Mouse (Mus musculus): ENCODE data around the gene Ptprj. TPM values are rescaled to one million over a fixed set of nuclear protein-coding genes. Genes with fewer than 3 reads are reported as not detected.
A peak's percentile ranks its signal among the peaks of the same experiment; 100 is the strongest.

The Ptprj gene
- polyA plus RNA-seq, 1 experiment from 2014 or later = 6.8 TPM

DNA sequence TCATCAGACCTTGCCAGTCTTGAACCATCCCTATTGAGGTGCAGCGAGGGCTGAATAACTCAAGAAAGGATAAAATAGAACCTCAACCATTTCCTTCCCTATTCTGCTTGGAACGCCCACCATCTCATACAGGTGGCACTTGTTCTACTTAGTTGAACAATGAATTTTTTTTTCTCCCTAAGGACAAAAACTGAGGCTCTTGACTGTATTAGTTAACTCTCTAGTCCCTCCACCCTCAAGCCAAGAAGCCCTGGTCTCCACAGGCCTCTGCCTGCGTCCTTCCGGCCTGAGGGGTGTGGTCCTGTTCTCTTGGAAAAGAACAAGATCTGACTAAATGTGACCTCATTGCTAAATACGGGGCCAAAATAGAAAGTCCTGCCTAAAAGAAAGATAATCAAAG, 48.4 kb downstream of the Ptprj start:
- no peak for ATAC-seq (ENCODE audit: low FRiP score, low read depth)
- H3K9me3 ChIP-seq = no peaks in the 10 kb centered on the region
- H3K27ac ChIP-seq (replicated peaks) = no peak overlapping the region
- no peak overlapping the region for H3K9ac ChIP-seq
- H3K36me3 ChIP-seq = no peaks in the 10 kb centered on the region
- no peaks in the 10 kb centered on the region for H3K27me3 ChIP-seq
- 95% methylated on average over 5 of the region's 5 CpGs for WGBS
- H3K4me3 ChIP-seq = no peak overlapping the region
- peaks cover 18% of the 10 kb centered on the region for H3K4me1 ChIP-seq (replicated peaks)
- no peak overlapping the region for H3K4me2 ChIP-seq

DNA sequence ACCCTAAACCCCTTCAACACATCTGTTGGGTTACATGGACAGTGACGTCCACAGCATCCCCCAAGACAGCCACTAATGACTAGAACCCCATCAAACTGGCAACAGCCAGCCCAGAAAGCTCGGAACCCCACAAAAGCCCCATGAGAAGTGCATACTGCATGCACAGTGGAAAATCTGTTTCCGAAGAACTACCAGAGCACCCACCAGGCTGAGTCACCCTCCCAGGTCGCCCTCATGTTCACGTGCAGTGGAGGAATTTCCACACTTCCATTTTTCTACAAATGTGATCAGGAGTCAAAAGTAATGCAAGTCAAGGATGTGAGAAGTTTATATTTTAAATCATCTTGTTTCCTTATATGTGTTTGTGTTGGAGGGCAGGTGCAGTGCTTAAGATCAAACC, 52.3 kb downstream of the Ptprj start:
- Histone ChIP-seq H3K4me1 (replicated peaks) (peaks cover 29% of the 10 kb centered on the region), H3K9me3 (no peaks in the 10 kb centered on the region), H3K4me3 (no peak overlapping the region), H3K27ac (replicated peaks) (peak overlapping the region; percentile 64; the same call in 1 of the 2 replicates), H3K36me3 (no peaks in the 10 kb centered on the region), H3K27me3 (no peaks in the 10 kb centered on the region), H3K4me2 (no peak overlapping the region), H3K9ac (no peak overlapping the region)
- ATAC-seq (ENCODE audit: low FRiP score, low read depth) = no peak
- whole genome bisulfite sequencing = 91% methylated on average over 5 of the region's 5 CpGs

DNA sequence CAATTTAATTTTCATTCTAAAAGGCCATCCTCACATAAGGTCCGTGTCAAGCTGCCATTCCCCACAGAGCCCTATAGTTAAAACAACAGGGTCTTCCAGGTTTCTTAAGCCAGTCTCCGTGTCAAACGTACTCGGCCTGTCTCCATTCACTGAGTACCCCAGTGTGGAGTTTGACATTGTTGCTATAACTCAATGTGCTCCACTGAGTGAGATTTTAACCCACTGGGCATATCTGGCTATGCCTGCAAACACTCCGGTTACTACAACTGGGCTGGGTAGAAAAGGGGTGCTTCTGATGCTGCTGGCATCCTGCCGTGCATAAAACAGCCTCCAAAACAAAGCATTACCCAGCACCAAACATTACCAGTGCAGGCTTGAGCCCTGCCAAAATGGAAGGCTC, 53.5 kb downstream of the Ptprj start:
- Histone ChIP-seq H3K27ac (replicated peaks) (peak overlapping the region; percentile 64), H3K9ac (no peak overlapping the region), H3K36me3 (no peaks in the 10 kb centered on the region), H3K4me1 (replicated peaks) (peaks cover 29% of the 10 kb centered on the region), H3K4me3 (no peak overlapping the region), H3K27me3 (no peaks in the 10 kb centered on the region), H3K9me3 (no peaks in the 10 kb centered on the region), H3K4me2 (peak overlapping the region; percentile 18)
- peak; percentile 66; the same call in 1 of the 2 replicates for ATAC-seq (ENCODE audit: low FRiP score, low read depth)
- WGBS = 21% methylated on average over 6 of the region's 6 CpGs

DNA sequence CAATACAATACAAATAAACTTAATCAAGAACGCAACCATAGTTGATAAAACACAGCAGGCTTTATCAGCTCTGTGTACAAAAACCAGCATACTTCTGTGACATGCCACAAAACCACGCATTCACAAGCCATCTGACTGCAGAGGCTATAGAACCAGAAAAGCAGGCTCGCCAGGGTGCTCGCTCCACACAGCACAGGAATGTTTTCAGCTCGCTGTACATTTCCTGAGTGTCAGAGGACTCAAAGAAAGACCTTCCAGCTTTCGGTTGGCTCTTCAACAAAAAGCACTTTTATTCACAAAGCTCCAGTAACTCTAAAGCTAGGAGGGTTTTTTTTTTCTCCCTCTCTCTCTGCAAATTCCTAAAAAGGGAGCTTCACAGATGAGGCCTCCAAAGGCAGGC, 53.9 kb downstream of the Ptprj start:
- 22% methylated on average over 6 of the region's 6 CpGs for WGBS
- Histone ChIP-seq H3K27me3 (no peaks in the 10 kb centered on the region), H3K36me3 (no peaks in the 10 kb centered on the region), H3K4me2 (no peak overlapping the region; the same call in 1 of the 2 replicates), H3K4me1 (replicated peaks) (peaks cover 29% of the 10 kb centered on the region), H3K27ac (replicated peaks) (peak overlapping the region; percentile 64), H3K4me3 (no peak overlapping the region), H3K9me3 (no peaks in the 10 kb centered on the region), H3K9ac (no peak overlapping the region)
- peak; percentile 67; the same call in 1 of the 2 replicates for ATAC-seq (ENCODE audit: low FRiP score, low read depth)

DNA sequence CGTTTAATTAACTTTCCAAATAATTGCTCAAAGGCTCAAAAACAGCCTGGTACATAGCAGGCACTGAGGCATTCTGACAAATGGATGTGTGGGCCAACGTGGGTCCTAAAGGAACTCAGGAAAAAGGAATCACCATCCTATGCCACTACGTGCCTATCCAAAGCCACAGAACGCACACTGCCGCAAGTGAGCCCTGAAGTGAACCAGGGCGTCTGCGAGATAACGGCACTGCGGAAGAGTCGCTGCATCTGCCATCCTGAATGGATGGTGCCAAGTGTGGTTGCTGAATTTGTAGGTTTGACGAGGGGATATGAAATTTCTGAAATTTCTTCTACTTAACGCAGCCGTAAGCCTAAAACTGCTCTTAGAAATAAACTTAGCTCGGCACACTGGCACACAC, 54.6 kb downstream of the Ptprj start:
- Histone ChIP-seq H3K9ac (no peak overlapping the region), H3K4me2 (0 out of 2 replicates have a peak overlapping the region, but pooled peaks have one; percentile 1), H3K27me3 (no peaks in the 10 kb centered on the region), H3K4me3 (no peak overlapping the region), H3K9me3 (no peaks in the 10 kb centered on the region), H3K36me3 (no peaks in the 10 kb centered on the region), H3K4me1 (replicated peaks) (peaks cover 29% of the 10 kb centered on the region), H3K27ac (replicated peaks) (peak overlapping the region; percentile 64; the same call in 1 of the 2 replicates)
- WGBS = 81% methylated on average over 14 of the region's 14 CpGs
- ATAC-seq (ENCODE audit: low FRiP score, low read depth) = no peak

DNA sequence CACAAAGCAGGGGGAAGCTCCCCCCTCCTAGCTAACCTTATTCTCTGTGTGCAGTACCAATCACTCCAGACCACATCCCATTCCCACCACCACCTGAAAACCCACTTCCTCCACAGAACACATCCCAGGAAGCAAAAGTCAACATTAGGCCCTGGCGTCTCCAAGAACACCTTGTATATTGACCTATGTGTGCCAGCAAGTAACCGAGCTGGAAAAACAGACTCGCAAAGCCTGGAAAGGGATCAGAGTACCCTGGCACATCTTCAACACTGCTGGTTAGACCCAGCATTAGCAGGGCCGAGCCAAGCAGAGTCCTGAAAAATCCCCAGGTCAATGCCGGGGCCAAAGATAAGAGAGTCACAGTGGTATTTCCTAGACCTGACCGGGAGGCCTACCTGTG, 58.0 kb downstream of the Ptprj start:
- Histone ChIP-seq H3K4me1 (replicated peaks) (peaks cover 22% of the 10 kb centered on the region), H3K4me3 (no peak overlapping the region), H3K36me3 (no peaks in the 10 kb centered on the region), H3K27ac (replicated peaks) (no peak overlapping the region), H3K4me2 (no peak overlapping the region), H3K9ac (no peak overlapping the region), H3K27me3 (no peaks in the 10 kb centered on the region), H3K9me3 (no peaks in the 10 kb centered on the region)
- ATAC-seq (ENCODE audit: low FRiP score, low read depth) = no peak
- WGBS = 79% methylated on average over 6 of the region's 6 CpGs

DNA sequence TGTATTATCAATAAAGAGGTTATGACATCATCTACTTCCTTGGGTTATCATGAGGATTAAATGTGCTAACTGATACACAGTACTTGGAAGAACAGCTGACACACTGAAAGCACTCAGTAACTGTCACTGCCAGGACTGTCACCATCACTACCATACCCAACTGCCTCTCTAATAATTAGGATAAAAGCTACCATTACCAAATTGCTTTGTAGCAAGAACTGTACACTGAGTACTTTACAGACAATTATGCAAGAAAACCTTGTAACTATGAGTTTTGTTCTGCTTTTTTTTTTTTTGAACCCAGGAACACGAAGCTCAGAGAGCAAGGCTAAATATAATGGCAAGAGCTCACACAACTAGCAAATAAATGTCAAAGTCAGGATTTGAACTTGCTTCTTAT, 58.5 kb downstream of the Ptprj start:
- Histone ChIP-seq H3K4me3 (no peak overlapping the region), H3K4me1 (replicated peaks) (peaks cover 16% of the 10 kb centered on the region), H3K4me2 (no peak overlapping the region), H3K36me3 (no peaks in the 10 kb centered on the region), H3K9ac (no peak overlapping the region), H3K27ac (replicated peaks) (no peak overlapping the region), H3K27me3 (no peaks in the 10 kb centered on the region), H3K9me3 (no peaks in the 10 kb centered on the region)
- ATAC-seq (ENCODE audit: low FRiP score, low read depth) = no peak
- WGBS = 97% methylated on average over 1 of the region's 1 CpGs

DNA sequence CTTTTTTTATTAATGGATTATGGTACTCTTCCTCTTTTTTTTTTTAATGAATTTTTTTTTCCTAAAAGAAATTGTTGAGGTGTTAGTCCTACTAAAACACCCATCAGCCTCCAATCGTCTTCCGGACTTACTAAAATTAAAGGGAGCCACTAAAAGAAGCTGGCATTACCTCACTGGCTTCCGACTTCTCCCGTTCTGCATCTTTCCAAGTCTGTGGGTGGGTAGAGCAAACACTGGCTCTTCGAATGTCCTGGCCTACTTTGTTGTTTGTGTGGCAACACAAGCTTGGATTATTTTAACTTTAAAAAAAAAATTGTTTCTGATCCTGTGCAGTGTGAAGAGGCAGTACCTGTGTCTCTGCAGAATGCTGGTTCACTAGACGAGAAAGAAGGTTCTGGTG, 62.2 kb downstream of the Ptprj start:
- WGBS = 91% methylated on average over 6 of the region's 6 CpGs

DNA sequence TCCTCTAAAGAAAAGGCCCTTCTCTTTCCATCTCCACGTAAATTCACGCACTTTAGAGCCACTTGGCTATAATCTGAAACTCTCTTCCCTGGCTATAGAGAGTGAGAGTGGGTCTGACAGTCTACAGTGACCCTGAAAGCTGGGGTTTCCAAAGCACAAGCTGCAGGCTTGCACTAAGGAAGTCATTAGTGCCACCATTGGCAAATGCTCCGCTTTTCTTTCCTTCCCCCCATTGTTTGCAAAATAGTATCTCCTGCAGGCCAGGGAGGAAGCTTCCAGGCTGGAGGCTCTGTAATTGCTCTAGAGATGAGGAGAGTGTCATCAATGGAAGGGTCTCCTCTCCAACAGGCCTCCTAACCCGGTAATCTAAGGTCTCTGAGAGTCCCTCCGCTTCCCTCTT, 65.5 kb downstream of the Ptprj start:
- Histone ChIP-seq H3K36me3 (no peaks in the 10 kb centered on the region), H3K27ac (replicated peaks) (no peak overlapping the region), H3K4me3 (no peak overlapping the region), H3K27me3 (no peaks in the 10 kb centered on the region), H3K4me1 (replicated peaks) (0 out of 2 replicates have a peak, but pooled peaks cover 12% of the 10 kb centered on the region), H3K4me2 (no peak overlapping the region), H3K9me3 (no peaks in the 10 kb centered on the region), H3K9ac (no peak overlapping the region)
- no peak for ATAC-seq (ENCODE audit: low FRiP score, low read depth)
- 74% methylated on average over 5 of the region's 5 CpGs for WGBS

More for the DNA sequence above, 62.2 kb downstream of the Ptprj start:
- Histone ChIP-seq H3K9ac (no peak overlapping the region), H3K27ac (replicated peaks) (no peak overlapping the region), H3K27me3 (no peaks in the 10 kb centered on the region), H3K4me1 (replicated peaks) (0 out of 2 replicates have a peak, but pooled peaks cover 12% of the 10 kb centered on the region), H3K4me3 (no peak overlapping the region), H3K36me3 (no peaks in the 10 kb centered on the region), H3K4me2 (no peak overlapping the region), H3K9me3 (no peaks in the 10 kb centered on the region)
- ATAC-seq (ENCODE audit: low FRiP score, low read depth) = no peak

DNA sequence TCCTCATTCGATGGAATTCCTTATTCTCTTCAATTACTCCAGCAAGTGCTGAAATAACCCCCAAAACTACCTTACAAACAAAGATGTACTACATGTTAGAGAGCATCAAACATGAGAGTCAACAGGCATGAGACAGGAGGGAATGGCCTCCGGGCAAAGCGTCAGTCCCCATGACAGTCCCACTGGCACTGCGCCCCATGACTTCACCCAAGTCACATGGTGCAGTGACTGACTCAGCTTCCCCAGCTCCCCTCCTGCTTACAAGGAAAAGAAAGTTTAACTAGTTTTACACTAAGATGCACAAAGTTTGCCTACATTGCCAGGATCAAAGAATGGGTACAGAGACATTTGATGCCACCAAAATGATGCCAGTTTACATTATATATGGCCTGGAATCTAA, 71.2 kb downstream of the Ptprj start:
- Histone ChIP-seq H3K4me2 (no peak overlapping the region), H3K4me1 (replicated peaks) (peaks cover 11% of the 10 kb centered on the region; the same call in 1 of the 2 replicates), H3K27ac (replicated peaks) (no peak overlapping the region), H3K9ac (no peak overlapping the region), H3K9me3 (no peaks in the 10 kb centered on the region), H3K36me3 (no peaks in the 10 kb centered on the region), H3K4me3 (no peak overlapping the region), H3K27me3 (no peaks in the 10 kb centered on the region)
- ATAC-seq (ENCODE audit: low FRiP score, low read depth) = no peak
- WGBS = 91% methylated on average over 4 of the region's 4 CpGs

DNA sequence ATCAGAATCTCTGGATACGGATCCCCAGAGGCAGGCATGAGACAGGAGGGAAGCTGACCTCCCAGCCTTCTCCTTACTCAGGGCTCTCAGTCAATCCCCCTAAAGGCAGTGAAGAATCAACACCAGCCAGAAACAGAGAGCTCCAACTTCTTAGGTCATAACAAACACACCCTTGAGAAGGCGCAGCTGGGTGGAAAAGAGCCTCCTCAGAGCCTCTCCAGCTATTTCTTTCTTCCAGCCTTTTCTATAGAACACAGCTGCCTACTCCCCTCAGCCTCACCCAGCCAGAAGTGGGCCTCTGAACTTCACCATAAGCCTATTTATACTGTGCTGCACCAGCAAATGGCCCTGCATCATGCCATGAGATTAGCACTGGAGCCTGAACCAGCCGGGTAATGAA, 74.3 kb downstream of the Ptprj start:
- no peaks in the 10 kb centered on the region for H3K9me3 ChIP-seq
- no peaks in the 10 kb centered on the region for H3K27me3 ChIP-seq
- H3K4me1 ChIP-seq (replicated peaks) = peaks cover 9% of the 10 kb centered on the region; the same call in 1 of the 2 replicates
- no peak overlapping the region for H3K9ac ChIP-seq
- H3K4me2 ChIP-seq = no peak overlapping the region
- WGBS = 67% methylated on average over 3 of the region's 3 CpGs
- ATAC-seq (ENCODE audit: low FRiP score, low read depth) = no peak
- H3K36me3 ChIP-seq = no peaks in the 10 kb centered on the region
- H3K27ac ChIP-seq (replicated peaks) = no peak overlapping the region
- no peak overlapping the region for H3K4me3 ChIP-seq

DNA sequence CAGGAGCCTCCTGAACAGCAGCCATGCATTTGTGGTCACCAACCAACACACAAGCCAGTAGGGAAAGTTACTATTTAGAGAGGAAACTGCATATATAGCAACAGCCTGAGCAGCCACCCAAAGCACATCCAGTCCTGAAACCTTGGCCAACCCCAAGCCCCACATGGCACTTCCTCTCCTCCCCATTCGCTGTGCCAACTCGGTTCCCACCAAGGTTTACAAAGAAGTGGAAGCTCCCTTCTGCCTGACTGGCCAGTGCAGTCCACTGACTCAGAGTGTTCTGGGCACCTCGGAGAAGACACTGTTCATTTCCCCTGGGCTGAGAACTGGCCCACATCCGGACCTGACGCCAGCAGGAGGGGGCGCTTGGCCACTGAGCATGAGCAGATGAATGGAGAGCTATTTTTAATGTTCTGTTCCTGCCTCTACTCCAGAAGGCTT, 75.7 kb downstream of the Ptprj start:
- WGBS = 78% methylated on average over 6 of the region's 6 CpGs
- no peaks in the 10 kb centered on the region for H3K27me3 ChIP-seq
- H3K27ac ChIP-seq (replicated peaks) = no peak overlapping the region
- H3K9me3 ChIP-seq = no peaks in the 10 kb centered on the region
- H3K9ac ChIP-seq = no peak overlapping the region
- no peak overlapping the region for H3K4me3 ChIP-seq
- no peaks in the 10 kb centered on the region for H3K36me3 ChIP-seq
- peak; percentile 43; the same call in 1 of the 2 replicates for ATAC-seq (ENCODE audit: low FRiP score, low read depth)
- peaks cover 9% of the 10 kb centered on the region; the same call in 1 of the 2 replicates for H3K4me1 ChIP-seq (replicated peaks)
- no peak overlapping the region for H3K4me2 ChIP-seq

DNA sequence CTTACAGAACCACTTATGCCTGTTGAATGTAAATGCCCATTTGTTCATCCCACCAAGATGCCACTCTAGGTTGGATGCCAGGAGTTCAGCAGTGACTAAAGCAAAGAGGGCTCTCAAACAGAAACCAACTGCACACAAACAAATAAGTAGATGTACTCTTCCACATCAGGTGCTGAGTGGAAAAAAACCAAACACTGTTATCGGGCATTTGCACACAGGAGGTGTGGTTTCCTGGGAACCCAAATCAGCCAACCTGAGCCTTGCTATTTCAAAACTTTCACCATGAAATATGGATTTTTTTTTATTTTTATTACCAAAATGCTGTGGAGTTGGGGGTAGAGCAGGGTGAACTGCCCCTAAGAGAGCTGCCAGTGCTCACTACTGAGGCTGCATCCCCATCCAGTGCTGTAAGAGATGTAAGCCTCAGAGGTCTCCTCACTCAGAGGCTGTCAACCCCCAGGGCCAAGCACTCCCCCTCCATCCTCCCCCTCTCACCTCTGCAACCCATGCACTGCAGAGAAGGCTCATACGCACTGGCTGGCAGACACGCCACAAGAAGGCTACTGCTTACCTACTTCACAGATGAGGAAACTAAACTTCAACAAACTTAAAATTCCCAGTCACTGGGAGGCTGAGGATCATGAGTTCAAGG, 77.1 kb downstream of the Ptprj start:
- no peaks in the 10 kb centered on the region for H3K36me3 ChIP-seq
- H3K9me3 ChIP-seq = no peaks in the 10 kb centered on the region
- WGBS = 92% methylated on average over 3 of the region's 3 CpGs
- H3K27me3 ChIP-seq = no peaks in the 10 kb centered on the region
- H3K4me3 ChIP-seq = no peak overlapping the region
- H3K4me2 ChIP-seq = no peak overlapping the region
- ATAC-seq (ENCODE audit: low FRiP score, low read depth) = no peak
- H3K9ac ChIP-seq = no peak overlapping the region
- H3K4me1 ChIP-seq (replicated peaks) = peaks cover 18% of the 10 kb centered on the region
- no peak overlapping the region for H3K27ac ChIP-seq (replicated peaks)

Data from hindbrain, embryonic 15.5 days (tissue).